18 mouse cellular contexts compared by ENCODE assay signal in the genomic region with DNA sequence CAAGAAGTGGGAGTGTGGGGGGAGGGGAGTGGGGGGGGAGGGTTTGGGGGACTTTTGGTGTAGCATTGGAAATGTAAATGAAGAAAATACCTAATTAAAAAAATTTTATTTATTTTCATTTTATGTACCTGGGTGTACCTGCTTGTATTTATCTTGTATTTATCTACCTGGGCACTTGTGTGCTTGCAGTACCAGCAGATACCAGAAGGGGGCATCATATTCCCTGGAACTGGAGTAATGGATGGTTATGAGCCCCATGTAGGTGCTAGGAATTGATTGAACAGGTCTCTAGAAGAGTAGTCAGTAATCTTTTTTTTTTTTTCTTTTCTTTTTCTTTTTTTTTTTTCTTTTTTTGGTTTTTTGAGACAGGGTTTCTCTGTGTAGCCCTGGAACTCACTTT. TPM values are rescaled to one million over a fixed set of nuclear protein-coding genes. Genes with fewer than 3 reads are reported as not detected.
A peak's percentile ranks its signal among the peaks of the same experiment; 100 is the strongest.
DNase-seq lines count a peak whose midpoint lies in the region; ATAC-seq and TF ChIP-seq lines count a peak whose summit lies in the region.
"Had no signal": no experiment of that assay in that cellular context is flagged by ENCODE, and none has a peak within 500 bp of the region (broad histone marks: within the 10 kb centered on the region; RNA-seq: fewer than 3 reads in every experiment).

No protein-coding gene starts in this region.

- no peak overlapping the region for H3K9ac ChIP-seq in intestine, postnatal 0 days (ENCODE audit: low read depth, low read length)
- no peak overlapping the region for H3K9ac ChIP-seq in intestine, embryonic 15.5 days
- H3K9ac ChIP-seq: embryonic facial prominence, embryonic 13.5 days; neural tube, embryonic 12.5 days had no signal

- peak; percentile 26 for DNase-seq in retina, postnatal 1 day
- DNase-seq in retina, embryonic 14.5 days (ENCODE audit: low spot score), result no peak
- DNase-seq in c-Kit-negative CD71-positive TER-119-positive erythroid progenitor cells, embryonic 14.5 days (ENCODE audit: low read depth, low spot score), result peak; percentile 46
- DNase-seq in thymus, postnatal 4 days, result peak; percentile 58
- no peak for DNase-seq in right cerebral cortex, adult 18-20 months
- no peak for DNase-seq in MN1 (ENCODE audit: low spot score)
- DNase-seq: adrenal gland, postnatal 14 days; cerebellum, adult 9-10 months; kidney, adult 18-20 months; right cerebral cortex, postnatal 25 days had no signal

- H3K27ac ChIP-seq in intestine, postnatal 0 days (ENCODE audit: low read depth, low read length), result no peak overlapping the region
- H3K27ac ChIP-seq in intestine, embryonic 15.5 days, result no peak overlapping the region
- H3K27ac ChIP-seq: embryonic facial prominence, embryonic 13.5 days; neural tube, embryonic 12.5 days had no signal

- H3K9me3 ChIP-seq in intestine, postnatal 0 days (ENCODE audit: control insufficient read depth), result no peaks in the 10 kb centered on the region
- H3K9me3 ChIP-seq in intestine, embryonic 15.5 days, result no peaks in the 10 kb centered on the region
- H3K9me3 ChIP-seq: embryonic facial prominence, embryonic 13.5 days; megakaryocyte, embryonic 14.5 days; neural tube, embryonic 12.5 days had no signal

- no peaks in the 10 kb centered on the region; the same call in 1 of the 2 replicates for H3K27me3 ChIP-seq in intestine, postnatal 0 days (replicated peaks; ENCODE audit: control insufficient read depth, insufficient read depth, low read length)
- no peaks in the 10 kb centered on the region; the same call in 1 of the 2 replicates for H3K27me3 ChIP-seq in intestine, embryonic 15.5 days (replicated peaks)

- H3K36me3 ChIP-seq in intestine, postnatal 0 days (ENCODE audit: control insufficient read depth, insufficient read depth), result no peaks in the 10 kb centered on the region
- no peaks in the 10 kb centered on the region for H3K36me3 ChIP-seq in intestine, embryonic 15.5 days
- H3K36me3 ChIP-seq: embryonic facial prominence, embryonic 13.5 days; neural tube, embryonic 12.5 days had no signal

- no peak overlapping the region for H3K4me3 ChIP-seq in intestine, postnatal 0 days (ENCODE audit: low read depth, low read length)
- no peak overlapping the region for H3K4me3 ChIP-seq in intestine, embryonic 15.5 days (replicated peaks)
- H3K4me3 ChIP-seq: embryonic facial prominence, embryonic 13.5 days; megakaryocyte, embryonic 14.5 days; neural tube, embryonic 12.5 days had no signal

- TF ChIP-seq CTCF in intestine, postnatal 0 days (IDR thresholded peaks at IDR 0.05; ENCODE audit: low read depth), result peak; percentile 54

- no peak overlapping the region for H3K4me2 ChIP-seq in intestine, postnatal 0 days (replicated peaks; ENCODE audit: low read depth)
- H3K4me2 ChIP-seq in intestine, embryonic 15.5 days (replicated peaks), result no peak overlapping the region
- H3K4me2 ChIP-seq: embryonic facial prominence, embryonic 13.5 days; neural tube, embryonic 12.5 days had no signal

- no peak for ATAC-seq in intestine, postnatal 0 days
- ATAC-seq in intestine, embryonic 15.5 days, result no peak
- ATAC-seq: forebrain, embryonic 14.5 days had no signal

- no peaks in the 10 kb centered on the region for H3K4me1 ChIP-seq in intestine, postnatal 0 days (replicated peaks; ENCODE audit: control insufficient read depth, insufficient read depth, low read length)
- H3K4me1 ChIP-seq in intestine, embryonic 15.5 days (replicated peaks), result peaks cover 9% of the 10 kb centered on the region

RNA-seq across cellular contexts. Expression of gene Upk2, which starts 4.4 kb away (rescaled TPM):
- not detected in 2 replicates for polyA plus RNA-seq in intestine, postnatal 0 days (2015; fragmentation: Nextera tagmentation; extraction: Ambion mirVana)
- 1.2 TPM in 2 replicates for polyA plus RNA-seq in intestine, embryonic 15.5 days (2015; fragmentation: Nextera tagmentation; extraction: Ambion mirVana)
- polyA plus RNA-seq: forebrain, embryonic 14.5 days had no signal

RNA-seq across cellular contexts. Expression of gene Foxr1, which starts 9.5 kb away (rescaled TPM):
- not detected in 2 replicates for polyA plus RNA-seq in intestine, postnatal 0 days (2015; fragmentation: Nextera tagmentation; extraction: Ambion mirVana)
- not detected in 2 replicates for polyA plus RNA-seq in intestine, embryonic 15.5 days (2015; fragmentation: Nextera tagmentation; extraction: Ambion mirVana)
- polyA plus RNA-seq: embryonic facial prominence, embryonic 13.5 days; forebrain, embryonic 14.5 days; limb, embryonic 14.5 days; neural tube, embryonic 12.5 days; stomach, embryonic 14.5 days had no signal

RNA-seq across cellular contexts. Expression of gene Ccdc84, which starts 32.0 kb away (rescaled TPM):
- 14.7 and 19.7 TPM in 2 replicates for polyA plus RNA-seq in intestine, postnatal 0 days (2015; fragmentation: Nextera tagmentation; extraction: Ambion mirVana)
- polyA plus RNA-seq in intestine, embryonic 15.5 days (2015; fragmentation: Nextera tagmentation; extraction: Ambion mirVana), result 24.0 and 25.6 TPM in 2 replicates

RNA-seq across cellular contexts. Expression of gene Bcl9l, which starts 32.2 kb away (rescaled TPM):
- polyA plus RNA-seq in intestine, postnatal 0 days (2015; fragmentation: Nextera tagmentation; extraction: Ambion mirVana), result 4.8 and 4.9 TPM in 2 replicates
- polyA plus RNA-seq in intestine, embryonic 15.5 days (2015; fragmentation: Nextera tagmentation; extraction: Ambion mirVana), result 7.5 and 7.8 TPM in 2 replicates

RNA-seq across cellular contexts. Expression of gene Trappc4, which starts 43.0 kb away (rescaled TPM):
- polyA plus RNA-seq in intestine, postnatal 0 days (2015; fragmentation: Nextera tagmentation; extraction: Ambion mirVana), result 138 and 142 TPM in 2 replicates
- 122 and 123 TPM in 2 replicates for polyA plus RNA-seq in intestine, embryonic 15.5 days (2015; fragmentation: Nextera tagmentation; extraction: Ambion mirVana)

Comparison
In these comparisons a context has a peak if more than half of its experiments do, and no peak if none do; other contexts are left out.
1. DNase-seq: peak in retina, postnatal 1 day (single experiment), c-Kit-negative CD71-positive TER-119-positive erythroid progenitor cells, embryonic 14.5 days (single experiment) and thymus, postnatal 4 days (single experiment); none in retina, embryonic 14.5 days (single experiment), right cerebral cortex, adult 18-20 months (single experiment) and MN1 (single experiment).